Mouse (Mus musculus) kidney, adult 8-10 months (tissue): ENCODE data around the gene Olfr1377.
"Not testable (repeated sequence)": the region's sequence is repeated elsewhere in the genome, so short reads cannot be mapped to it uniquely, and the experiment has no call there.

Experiments used
- DNase-seq, 2 experiments: peaks; one replicate each; pipeline ENCODE4 v3.0.0; 2022

The Olfr1377 gene

DNA sequence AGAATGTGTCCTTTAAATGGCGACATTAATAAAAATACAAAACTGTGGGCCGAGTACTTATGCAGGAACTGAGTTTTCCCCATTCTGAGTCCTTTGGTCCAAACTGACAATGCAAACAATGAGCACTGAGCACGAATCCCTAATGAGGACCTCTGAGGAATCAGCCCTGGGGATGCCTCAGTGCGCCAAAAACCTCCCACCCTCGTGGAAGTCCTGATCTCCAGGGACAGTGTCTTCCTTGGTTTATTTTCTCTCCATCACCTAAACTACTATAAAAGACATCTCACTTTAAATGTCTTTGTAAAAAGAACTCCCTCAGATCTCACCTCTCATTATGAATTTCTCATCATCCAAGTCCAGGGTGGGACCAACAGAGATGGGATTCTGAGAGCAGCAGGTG is at the start of gene Olfr1377:
Gene Olfr1377, plus strand, starts transcription at position 301 of the 400 bp plus-strand sequence.
- DNase-seq, result no peak

DNA sequence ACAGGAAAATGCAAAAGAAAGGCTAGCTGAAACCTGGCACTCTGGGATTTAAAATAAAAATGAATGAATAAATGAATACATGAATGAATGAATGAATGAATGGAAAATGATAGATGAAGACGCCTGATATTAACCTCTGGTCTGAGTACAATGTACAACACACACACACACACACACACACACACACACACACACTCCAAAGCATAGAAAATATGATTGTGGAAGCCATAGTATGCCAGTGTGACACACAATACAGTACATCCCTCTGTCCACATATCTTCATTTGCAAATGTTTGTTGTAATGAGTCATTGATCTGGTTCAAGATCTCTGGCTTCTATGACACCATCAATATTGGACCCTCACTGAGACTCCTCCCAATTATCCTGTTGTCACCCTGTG is 49.7 kb upstream of the Olfr1377 start:
- no peak for DNase-seq

DNA sequence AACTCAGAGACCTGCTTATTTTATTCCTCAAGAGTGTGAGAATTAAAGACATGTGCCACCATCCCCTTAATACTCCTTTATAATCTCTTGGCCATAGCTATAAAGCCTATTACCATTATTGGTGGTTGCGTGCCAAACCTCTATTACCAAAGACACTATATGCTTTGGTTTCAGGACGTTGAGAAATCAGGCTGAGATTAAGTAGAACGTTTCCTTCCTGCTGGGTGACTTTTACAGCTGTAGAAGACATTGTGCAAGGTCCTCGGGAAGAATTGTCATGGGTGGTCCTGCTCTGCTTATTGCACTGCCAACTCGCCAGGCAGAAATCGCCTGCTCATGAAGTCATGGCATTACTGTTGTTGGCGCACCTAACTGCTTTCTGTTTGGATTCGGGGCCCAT is 43.3 kb upstream of the Olfr1377 start:
- DNase-seq, result no peak

DNA sequence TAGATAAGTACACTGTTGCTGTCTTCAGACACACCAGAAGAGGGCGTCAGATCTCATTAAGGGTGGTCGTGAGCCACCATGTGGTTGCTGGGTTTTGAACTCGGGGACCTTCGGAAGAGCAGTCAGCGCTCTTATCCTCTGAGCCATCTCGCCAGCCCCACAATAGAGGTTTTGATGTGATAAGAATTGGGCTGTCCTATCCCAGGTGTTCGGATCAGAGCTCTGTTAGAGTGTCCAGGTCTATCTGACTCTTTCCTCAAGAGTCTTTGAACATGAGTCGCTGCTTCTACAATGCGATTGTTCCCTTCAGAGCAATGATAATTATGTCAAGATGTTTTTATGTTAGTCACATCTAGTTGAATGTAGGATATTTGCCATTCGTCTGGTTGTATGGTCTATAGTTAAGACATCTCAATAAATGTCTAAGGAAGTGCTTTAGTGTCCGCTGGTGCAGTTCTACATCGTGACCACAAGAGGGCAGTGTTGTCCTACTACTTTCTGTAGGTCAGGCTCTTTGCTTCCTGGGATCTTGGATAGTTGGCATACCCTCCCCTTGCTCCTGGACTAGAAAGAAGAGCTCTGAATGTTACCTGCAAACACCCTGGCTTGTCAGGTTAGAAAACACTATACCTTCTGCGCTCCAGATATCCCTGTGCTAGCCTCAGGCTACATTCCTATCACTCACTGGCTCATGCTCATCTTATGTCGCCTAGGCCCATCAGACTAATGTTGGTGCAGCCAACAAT is 42.0 kb upstream of the Olfr1377 start:
- peak in 1 of 2 experiments; percentile 29 for DNase-seq

DNA sequence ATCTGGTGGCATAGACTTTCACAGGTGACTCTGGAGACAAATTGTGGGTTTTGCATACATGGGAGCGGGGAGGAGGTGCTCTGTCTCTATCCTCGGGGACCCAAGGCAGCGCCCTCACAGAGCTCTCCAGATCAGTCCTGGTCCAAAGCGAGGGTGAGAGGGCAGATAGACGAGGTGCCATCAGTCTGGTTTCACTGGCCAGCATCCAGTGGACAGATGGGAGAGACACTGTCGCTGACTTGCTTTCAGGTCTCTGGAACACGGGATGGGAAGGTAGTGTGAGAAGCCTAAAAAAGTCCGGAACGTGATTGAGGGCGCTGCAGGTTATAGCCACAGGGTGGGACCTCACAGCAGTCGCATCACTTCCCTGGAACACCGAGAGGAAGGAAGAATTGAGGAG is 39.4 kb upstream of the Olfr1377 start:
- no peak for DNase-seq

DNA sequence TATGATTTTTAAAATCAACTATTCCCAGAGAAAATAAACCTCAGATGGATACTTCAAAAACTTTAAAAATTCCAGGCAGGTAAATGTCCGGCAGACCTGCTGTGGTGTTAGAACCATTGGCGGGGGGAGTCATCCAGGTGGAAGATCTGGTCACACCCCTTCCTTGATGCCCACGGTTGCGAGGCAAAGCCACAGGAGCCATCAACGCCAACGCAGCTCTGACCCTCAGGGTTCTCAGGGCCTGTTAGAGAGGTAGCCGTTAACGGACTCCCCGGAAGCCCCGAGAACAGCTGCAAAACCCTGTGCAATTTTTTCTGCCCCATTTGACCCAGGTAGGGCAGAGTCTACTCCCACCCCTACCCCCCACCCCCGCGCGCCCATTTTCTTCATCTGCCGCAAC is 38.3 kb upstream of the Olfr1377 start, which contains the start of gene 4933414I15Rik:
Gene 4933414I15Rik, minus strand, starts transcription at position 260 of the 400 bp plus-strand sequence.
- DNase-seq, result no peak

DNA sequence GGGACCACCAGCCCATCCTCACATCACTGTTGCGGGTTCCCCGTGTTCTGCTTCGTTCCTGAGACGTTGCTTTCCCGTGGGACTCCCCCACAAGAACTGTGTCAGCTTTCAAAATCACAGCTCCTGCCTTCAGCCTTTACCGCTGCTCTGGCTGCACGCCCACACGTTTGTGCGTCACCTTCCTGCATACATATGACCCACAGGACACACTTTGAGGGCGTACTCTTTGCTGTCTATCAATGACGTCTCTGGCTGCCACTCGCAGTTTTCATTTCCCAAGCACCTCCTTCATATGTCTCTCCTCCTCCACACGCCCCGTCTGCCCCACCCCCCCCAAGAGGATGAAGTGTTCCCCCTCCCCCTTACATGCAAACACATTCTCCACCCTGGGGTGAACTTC is 29.5 kb upstream of the Olfr1377 start:
- no peak for DNase-seq

DNA sequence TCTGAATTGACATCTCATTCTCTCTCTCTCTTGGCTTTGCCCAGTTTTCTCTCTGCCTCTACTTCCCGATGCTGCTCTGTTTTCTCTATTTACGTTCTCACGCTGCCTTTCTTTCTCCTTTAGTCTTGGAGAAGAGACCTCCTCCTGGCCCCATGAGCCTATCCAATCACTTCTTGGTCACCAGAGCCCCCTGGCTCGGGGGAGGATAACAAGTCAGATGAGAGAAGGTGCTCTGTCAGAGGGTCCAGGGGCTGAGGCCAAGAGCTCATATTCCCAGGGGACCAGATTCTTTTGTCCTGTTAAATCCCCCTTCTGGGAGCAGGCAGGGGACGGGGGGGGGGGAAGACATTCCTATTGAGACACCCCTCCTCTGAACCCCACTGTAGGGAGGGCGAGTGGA is 28.1 kb upstream of the Olfr1377 start, which contains the start of gene Prop1:
Gene Prop1, minus strand, starts transcription at position 101 of the 400 bp plus-strand sequence.
- DNase-seq, result no peak

DNA sequence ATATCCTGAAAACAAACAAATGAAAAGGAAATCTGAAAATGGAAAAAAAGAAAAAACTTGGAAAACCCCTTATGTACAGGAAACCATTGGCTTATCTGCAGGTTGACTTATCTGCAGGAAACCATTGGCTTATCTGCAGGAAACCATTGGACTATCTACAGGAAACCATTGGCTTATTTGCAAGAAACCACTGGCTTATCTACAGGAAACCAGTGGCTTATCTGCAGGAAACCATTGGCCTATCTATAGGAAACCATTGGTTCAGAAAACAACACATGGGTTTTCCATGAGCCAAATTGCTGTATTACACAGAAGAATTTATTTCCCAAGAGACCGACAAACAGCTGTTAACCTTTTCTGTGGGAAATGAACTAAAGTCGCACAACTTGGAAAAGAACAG is 16.9 kb upstream of the Olfr1377 start:
- peak; percentile 12 to 28 for DNase-seq

DNA sequence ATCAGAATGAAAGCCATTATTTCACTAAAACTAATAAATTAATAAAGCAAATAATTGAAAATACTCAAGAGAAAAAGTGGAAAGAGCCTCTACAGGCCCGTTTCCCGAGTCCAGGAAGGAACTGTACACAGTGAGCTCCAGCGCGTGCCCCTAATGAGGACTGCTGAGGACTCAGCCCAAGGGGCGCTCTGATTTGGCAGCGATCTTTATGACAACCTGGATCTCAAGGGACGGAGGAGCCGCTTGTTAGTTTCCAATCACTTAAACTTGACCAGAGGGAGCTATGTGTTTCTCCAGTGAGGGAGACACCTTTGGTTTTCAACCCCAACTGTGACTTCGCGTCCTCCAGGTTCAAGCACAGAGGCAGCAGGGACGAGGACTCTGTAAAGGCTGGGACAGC is 15.5 kb upstream of the Olfr1377 start, which contains the start of gene Olfr1378:
Gene Olfr1378, plus strand, starts transcription at position 301 of the 400 bp plus-strand sequence.
- no peak for DNase-seq

DNA sequence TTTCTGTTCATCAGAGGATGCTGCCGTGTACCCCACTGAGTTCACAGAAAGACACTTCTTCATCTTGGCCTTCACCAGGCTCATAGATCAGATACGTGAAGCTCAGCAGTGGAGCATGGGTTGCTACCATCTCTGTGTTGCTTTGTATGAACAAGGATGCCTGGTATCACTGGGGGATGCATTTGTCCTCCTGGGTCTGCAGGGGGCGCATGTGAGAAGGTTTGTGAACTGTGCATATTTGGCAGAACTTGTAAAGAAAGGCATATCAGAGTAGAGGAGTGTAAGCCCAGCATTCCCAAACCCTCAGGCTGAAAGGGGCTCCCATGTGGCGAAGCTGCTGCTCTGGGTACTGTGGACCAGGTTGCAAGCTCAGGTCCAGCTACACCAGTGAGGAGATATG is 4.6 kb upstream of the Olfr1377 start:
- DNase-seq, result no peak

DNA sequence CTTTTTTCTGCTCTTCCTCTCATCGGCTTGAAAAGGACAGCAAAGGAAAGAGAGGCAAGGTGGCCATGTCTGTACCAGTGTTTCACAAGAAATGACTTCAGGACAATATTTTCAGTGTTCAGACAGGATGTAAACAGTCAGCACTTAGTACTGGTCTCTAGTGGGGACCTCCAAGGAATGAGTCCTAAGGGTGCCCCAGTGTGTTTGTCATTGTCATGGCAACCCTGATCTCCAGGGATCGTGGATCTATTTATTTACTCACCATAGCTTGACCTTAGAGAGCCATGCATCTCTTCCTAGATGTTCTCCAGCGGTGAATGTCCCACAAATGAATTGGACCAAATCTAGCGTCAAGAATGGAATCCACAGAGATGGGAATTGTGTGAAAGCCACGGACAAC is 21.5 kb downstream of the Olfr1377 start, which contains the start of gene Olfr51:
Gene Olfr51, plus strand, starts transcription at position 301 of the 400 bp plus-strand sequence.
- no peak for DNase-seq

DNA sequence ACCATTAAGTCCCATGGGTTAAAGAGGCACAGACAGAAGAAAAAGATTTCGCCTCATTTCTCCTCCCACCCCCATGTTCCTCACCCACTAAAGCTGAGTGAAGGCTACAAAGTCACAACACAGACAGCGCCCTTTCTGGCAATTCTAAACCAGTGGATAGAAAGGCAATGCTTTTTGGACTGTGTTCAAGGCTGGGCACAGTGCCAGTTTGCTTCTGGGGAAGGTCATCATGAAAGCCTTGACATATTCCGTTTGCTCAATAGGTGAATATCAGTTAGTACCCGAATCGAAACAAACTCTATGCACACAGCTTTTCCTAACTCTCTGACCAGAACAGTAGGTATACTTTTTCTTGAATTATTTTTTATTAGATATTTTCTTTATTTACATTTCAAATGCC is 30.1 kb downstream of the Olfr1377 start:
- DNase-seq, result peak; percentile 41 to 49

DNA sequence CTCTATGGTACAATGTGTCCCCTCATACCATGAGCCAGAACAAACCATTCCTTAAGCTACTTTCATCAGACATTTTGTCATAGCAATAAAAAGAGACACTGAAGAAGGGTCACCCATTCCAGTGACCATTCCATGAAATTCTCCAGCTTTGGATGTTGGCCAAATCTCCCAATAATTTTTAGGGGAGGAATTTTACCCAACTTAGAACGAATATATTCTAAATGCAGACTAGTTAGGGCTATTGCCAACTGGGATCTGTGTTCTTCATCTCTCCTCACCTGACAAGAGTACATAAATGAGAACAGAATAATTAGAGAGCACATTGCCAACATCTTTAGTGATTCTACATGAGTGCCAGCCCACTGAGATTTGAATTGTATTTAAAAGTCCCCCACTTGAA is 32.2 kb downstream of the Olfr1377 start, which contains the start of gene Olfr54:
Gene Olfr54, plus strand, starts transcription at position 301 of the 400 bp plus-strand sequence.
- no peak for DNase-seq

DNA sequence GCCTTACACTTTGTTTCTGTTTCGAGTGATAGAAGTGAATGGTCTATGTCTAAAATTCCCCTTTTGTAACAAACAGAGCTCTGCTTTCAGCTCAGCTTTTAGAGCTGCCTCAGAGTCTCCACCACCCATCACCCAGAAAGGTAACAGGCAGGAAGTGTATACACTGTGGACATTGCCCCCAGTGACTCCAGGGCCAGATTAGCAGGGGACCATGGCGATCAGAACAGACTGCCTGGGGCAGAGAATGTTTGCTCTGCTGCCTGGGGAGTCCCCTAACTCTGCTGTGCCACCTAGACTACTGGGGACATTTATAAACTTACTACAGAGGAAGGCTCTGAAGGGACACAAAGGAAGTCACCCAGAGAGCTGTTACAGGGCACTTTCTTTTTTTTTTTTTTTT is 34.6 kb downstream of the Olfr1377 start:
- DNase-seq, result no peak

DNA sequence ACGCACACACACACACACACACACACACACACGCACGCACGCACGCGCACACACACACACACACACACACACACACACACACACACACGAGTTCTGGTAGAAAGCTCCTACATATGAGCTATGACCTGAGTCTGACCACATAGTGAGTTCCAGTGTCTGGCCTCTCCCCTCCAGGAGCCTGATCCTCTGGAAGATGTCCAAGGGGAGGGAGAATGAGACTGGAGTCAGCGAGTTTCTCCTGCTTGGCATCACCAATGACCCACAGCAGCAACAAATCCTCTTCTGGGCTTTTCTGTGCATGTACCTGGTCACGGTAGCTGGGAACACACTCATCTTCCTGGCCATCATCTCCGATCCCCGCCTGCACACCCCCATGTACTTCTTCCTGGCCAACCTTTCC is 45.0 kb downstream of the Olfr1377 start:
- peak in 1 of 2 experiments; percentile 19 for DNase-seq

DNA sequence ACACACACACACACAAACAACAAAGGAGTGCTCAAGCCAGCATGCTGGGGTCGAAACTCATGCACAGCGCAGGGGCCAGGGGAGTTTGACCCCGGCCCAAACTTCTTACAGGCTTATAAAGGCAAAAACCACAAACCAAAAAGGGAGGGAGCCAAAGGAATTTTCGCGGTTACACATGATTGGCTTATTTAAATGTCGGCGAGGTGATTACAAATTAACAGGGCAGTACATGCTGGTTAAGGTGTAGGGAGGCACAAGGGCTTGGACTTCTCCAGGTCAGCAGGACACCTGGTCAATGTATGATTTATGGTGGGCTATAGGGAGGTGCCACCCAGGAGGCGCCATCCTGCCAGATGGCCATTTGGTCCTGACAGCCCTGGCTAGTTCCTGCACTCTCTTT is 47.6 kb downstream of the Olfr1377 start:
- peak; percentile 24 to 62 for DNase-seq

DNA sequence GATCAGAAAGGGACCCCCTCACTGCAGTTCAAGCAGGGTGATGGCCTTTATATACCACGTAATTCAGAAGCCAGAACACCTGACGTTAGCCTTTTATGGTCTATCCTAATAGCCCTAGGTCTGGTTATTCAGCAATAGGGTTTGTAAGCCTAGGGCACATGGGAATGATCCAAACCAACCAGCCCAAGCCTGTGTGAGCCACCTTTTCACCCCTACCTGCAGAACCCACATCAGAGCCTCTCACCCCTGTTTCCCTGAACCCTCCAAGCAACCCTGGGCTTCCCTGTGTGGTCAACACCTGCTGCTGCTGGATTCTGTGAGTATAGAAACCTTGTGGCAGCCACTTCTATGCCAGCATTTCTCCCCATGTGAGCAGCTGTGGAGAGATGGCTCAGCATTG is 48.5 kb downstream of the Olfr1377 start:
- DNase-seq, result peak in 1 of 2 experiments; percentile 43

DNA sequence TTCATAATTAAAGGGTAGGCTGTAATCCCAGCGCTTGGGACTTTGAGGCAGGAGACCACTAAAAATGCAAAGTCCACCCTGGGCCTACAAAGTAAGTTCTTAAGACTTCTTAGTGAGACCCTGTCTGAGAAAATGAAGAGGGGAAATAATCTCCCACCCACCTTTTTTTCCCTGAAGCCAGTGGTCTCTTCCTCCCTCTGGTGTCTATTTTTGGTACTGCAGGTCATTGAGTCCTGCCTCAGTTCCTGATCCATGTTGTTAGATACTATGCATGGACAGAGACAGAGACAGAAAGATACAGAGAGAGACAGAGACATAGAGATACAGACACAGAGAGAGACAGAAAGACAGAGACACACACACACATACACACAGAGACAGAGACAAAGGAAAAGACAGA is 51.1 kb downstream of the Olfr1377 start:
- no peak for DNase-seq

DNA sequence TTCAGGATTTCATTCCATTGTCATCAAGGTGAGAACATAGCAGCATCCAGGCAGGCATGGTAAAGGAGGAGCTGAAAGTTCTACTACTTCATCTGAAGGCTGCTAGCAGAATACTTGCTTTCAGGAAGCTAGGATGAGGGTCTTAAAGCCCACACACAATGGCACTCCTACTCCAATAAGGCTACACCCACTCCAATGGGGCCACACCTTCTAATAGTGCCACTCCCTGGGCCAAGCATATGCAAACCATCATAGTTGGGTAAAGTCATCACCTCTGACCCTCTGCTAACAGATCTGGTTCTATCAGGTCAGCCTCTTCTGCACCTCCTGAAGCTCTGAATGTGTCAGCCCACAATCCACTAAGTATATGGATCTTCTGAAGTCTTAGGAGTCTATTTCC is 52.4 kb downstream of the Olfr1377 start:
- DNase-seq, result not testable (repeated sequence)

DNA sequence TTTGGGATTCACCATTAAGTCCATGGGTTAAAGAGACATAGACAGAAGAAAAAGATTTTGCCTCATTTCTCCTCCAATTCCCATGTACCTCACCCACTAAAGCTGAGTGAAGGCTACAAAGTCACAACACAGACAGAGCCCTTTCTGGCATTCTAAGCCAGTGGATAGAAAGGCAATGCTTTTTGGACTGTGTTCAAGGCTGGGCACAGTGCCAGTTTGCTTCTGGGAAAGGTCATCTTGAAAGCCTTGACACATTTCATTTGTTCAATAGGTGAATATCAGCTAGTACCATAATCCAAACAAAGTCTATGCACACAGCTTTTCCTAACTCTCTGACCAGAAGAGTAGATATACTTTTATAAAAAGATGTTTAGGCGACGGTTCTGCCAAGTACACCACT is 54.2 kb downstream of the Olfr1377 start:
- DNase-seq, result peak; percentile 22 to 51
